Mouse (Mus musculus): ENCODE data around the gene Spn. TPM values are rescaled to one million over a fixed set of nuclear protein-coding genes. Genes with fewer than 3 reads are reported as not detected.
"Not testable (repeated sequence)": the region's sequence is repeated elsewhere in the genome, so short reads cannot be mapped to it uniquely, and the experiment has no call there.

Spn gene
- under 1 TPM; 0.13 to 0.16 TPM for total RNA-seq (2021)
- long read RNA-seq, experiment 1, result 0 reads
- long read RNA-seq, experiment 2, result 0 reads

DNA sequence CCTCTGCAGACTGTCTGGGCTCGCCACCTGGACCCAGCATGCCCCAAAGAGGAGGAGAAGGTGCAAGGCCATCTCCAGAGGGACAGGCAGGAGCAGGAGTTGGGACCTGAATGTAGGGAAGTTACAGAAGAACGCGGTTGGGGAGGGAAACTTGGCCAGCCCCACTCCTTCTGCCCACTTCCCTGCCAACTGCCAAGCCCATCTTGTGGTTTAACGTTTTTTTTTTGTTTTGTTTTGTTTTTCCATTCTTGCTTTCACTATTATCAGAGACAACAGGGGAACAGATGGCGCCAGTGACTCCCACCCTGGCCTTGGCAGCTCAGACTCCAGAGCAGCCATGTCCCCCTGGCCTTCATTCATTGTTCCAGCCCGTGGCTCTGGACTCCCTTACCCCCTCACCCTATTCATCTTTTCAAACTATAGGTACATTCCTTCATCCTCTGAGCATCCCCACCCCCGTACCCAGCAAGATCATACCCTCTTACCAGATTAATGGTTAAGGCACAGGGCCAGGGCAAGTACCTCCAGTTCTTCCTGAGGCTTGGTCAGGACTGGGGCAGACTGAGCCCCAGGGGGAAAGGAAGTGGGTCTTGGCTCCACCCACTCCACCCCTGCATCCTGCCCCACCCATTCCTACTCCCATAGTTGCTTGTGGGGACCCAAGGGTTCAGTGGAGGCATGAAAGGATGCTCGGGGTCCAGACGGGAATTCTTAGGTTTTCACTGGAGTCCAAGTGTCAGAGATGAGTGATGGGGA is at the start of gene Spn:
TSS of gene Spn (minus strand) at position 562 of the 756 bp plus-strand sequence.
- no peak for DNase-seq

- DNase-seq, result no peak
These were observed 49.7 kb upstream of the Spn start for GRCm38 (mm10) chr7:127187351-127187750.

DNA sequence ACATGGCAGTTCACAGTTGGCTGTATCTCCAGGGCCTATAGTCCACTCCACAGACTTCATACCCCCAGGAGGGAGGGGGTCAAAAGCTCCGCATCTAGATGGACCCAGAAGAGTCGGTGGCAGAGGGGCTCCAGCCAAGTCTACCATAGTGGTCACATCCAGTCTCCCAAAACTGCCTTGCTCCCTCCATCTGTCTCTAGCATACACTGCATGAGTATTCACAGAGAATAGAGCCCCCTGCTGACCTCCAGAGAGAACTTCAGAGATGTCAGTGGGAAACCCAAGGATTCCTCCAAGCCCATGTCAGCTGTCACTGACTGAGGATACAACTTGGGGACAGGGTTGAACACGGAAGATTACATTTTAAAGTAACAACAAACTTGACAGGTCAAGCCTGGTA is 48.0 kb upstream of the Spn start:
- peak; percentile 9 for DNase-seq

- no peak for DNase-seq
These were observed 47.1 kb upstream of the Spn start for GRCm38 (mm10) chr7:127184720-127185119.

DNA sequence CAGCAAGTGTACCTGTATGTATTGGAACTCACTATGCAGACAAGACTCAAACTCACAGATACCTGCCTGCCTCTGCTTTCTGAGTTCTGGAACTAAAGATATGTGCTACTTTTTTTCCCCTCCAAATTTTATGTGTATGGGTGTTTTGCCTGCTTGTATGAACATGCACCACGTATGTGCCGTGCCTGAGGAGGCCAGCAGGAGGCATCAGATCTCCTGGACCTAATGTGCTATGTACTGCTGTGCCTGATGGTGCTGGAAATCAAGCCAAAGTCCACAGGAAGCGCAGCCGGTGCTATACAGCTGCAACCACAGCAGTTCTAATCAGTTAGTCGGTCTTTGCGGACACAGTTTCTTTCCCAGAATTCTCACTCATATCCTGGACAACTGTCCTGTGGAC is 46.2 kb upstream of the Spn start:
- DNase-seq, result no peak

GRCm38 (mm10) chr7:127183345-127183744 is 45.7 kb upstream of the Spn start:
- DNase-seq, result no peak

DNA sequence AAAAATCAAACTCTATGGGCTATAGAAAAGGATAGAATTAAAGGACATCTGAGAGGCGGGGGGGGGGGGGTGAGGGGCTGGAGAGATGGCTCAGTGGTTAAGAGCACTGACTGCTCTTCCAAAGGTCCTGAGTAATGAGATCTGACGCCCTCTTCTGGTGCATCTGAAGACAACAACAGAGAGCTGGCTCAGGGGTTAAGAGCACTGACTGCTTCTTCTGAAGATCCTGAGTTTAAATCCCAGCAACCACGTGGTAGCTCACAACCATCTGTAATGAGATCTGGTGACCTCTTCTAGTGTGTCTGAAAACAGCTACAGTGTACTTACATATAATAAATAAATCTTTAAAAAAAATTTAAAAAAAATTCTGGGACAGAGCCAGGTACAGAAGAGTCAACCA is 44.1 kb upstream of the Spn start:
- not testable (repeated sequence) for DNase-seq

DNA sequence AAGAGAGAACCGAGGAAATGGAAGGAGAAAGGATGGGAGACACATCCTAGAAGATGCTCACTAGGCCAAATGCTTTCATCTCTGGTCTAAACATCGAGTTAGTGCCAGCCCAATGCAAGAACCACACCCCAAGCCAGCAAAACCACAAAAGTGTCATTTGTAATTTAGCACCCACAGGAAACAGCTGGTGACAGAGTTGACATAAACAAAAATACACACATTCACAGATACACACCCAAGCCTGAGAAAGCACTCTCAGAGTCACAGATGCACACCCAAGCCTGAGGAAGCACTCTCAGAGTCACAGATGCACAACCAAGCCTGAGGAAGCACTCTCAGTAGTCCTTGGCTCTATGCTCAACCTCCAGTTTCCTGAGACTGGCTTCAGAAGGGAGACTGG is 43.2 kb upstream of the Spn start:
- no peak for DNase-seq

- no peak for DNase-seq
These were observed 39.3 kb upstream of the Spn start for GRCm38 (mm10) chr7:127176937-127177336.

DNA sequence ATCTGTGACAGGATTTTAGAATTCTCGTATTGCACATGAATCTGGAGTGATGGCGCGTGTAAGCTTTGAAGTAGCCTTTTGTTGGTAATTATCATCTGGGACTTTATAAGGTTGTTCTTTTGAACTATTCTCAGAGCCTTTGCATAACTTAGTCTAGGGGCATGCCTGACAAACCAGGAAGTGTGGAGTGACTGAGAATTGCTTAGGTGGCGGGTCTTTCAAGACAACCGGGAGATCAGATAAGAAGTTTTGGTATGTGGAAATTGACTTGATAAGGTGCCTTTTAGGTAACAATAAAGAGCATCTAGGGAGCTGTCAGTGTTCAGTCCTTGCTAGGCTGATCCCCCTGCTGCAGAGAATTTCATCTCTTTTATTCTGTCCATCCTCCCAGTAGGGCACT is 28.9 kb upstream of the Spn start:
- DNase-seq, result no peak

- DNase-seq, result no peak
These were observed 28.2 kb upstream of the Spn start for GRCm38 (mm10) chr7:127165607-127166493.

DNA sequence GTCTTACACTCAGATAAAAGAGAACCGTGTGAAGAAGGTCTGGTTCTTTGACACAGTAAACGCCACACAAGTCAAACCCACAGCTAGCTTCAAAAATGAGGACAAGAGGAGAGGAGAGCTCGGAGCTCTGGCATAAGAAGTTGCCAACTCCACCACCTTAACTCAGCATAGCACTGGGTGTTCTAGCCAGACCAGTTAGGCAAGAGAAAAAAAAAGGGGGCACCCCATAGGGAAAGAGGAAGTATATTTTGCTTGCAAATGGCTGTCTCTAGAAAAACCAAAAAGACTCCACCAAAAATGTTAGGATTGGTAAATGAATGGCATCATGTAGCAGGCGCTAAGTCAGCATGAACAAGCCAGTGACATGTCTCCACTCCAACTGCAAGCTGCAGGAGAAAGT is 26.4 kb upstream of the Spn start:
- DNase-seq, result no peak

DNA sequence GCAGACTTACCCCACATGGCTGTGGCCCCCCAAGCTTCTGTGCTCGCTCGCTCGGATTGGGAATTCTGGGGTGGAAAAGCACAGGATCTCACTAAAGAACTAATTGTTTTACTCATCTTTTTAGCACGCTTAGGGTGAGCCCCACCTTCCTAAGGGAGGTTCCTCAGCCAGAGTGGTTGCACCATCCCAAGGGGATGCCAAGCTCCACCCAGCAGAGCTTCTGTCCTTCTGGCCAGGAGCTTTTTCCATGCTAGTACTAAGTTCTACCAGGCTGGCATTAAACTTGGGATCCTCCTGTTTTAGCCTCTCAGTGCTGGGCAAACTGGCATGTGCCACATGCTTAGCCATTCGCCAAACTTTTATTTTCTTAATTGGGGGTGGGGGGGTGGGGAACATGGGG is 24.9 kb upstream of the Spn start:
- no peak for DNase-seq

DNA sequence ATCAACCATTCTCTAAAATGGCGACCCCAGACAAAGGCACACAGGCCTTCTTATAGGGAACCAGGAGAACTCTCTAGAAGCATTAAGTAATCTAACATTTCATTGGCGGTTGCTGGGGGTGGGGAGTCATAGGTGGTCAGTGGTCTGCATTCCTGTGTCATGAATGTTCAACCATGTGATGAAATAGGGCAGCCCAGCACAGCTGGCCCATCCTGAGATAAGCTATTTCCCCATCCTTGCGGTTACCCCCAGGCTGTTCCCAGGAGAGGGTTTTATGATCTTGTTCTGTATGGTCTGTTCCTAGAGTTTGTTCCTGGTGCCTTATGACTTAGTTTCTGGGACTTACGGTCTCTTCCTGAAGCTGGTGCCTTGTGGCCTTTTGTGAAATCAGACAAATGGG is 19.9 kb upstream of the Spn start:
- no peak for DNase-seq

- DNase-seq, result no peak
These were observed 15.9 kb upstream of the Spn start for GRCm38 (mm10) chr7:127153477-127153876.

DNA sequence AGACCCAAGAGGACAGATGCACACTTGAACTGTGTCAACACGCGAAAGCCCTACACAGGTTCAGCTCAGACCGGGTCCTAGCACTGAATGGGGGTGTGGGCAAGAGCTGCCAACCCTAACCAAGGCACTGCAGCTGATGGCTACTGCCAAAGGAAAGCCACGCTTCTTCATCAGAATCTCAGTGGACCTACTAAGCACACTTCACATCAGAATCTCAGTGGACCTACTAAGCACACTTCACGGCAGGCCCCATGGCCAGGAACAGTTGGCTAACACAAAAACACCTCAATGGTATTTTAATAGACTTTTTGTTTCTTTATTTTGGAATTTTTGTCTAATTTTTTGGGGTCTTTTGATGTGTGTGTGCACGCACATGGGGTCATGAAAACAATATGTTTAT is 14.8 kb upstream of the Spn start:
- DNase-seq, result no peak

- no peak for DNase-seq
These were observed 10.3 kb upstream of the Spn start for GRCm38 (mm10) chr7:127147901-127148300.

DNA sequence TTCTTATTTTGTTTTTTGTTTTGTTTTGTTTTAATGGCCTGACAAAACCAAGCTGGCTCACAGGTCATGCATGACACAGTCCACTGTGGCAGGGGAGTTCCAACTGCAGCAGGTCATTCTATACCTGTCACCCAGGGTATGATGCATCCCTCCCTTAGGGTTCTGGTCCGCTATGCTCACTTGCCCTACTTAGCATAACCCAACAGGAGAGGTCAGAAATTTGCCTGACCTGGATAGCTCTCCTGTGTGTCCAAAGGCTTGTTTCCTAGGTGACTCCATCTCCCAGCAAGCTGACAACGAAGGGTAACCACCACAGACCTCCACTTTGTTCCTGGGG is 8.6 kb upstream of the Spn start:
- DNase-seq, result no peak

GRCm38 (mm10) chr7:127145387-127146266 is 8.0 kb upstream of the Spn start:
- no peak for DNase-seq

- no peak for DNase-seq
These were observed 6.8 kb upstream of the Spn start for GRCm38 (mm10) chr7:127144412-127144811.

GRCm38 (mm10) chr7:127142666-127143065 is 5.0 kb upstream of the Spn start:
- no peak for DNase-seq

DNA sequence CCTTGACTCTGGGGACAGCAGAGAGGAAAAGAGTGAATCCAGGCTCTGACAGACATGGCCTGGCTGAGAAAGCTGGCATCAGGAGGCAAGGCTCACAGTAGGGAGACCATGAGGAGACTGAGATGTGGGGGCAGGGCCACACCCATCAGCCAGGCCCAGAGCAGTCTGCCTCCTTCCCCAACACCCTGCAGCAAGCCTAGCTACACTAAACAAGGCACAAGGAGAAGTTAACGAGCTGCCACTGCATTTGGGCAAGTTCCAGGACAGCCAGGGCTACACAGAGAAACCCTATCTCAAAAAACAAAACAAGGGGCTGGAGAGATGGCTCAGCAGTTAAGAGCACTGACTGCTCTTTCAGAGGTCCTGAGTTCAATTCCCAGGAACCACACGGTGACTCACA is 4.6 kb upstream of the Spn start:
- no peak for DNase-seq
